Mouse (Mus musculus): ENCODE results near the gene Gapdh. TPM values are rescaled to one million over a fixed set of nuclear protein-coding genes. Genes with fewer than 3 reads are reported as not detected.

The Gapdh gene
- total and polyA plus RNA-seq, 2 experiments from 2014 or later = 4,065 to 6,647 TPM

GRCm38 (mm10) chr6:125192016-125192714, 25.9 kb upstream of the Gapdh start:
- peak; percentile 90 for DNase-seq (ENCODE audit: low spot score)
- H3K4me2 ChIP-seq (ENCODE audit: low read depth, low read length) = peak overlapping the region; percentile 70
- peaks cover 48% of the 10 kb centered on the region for H3K36me3 ChIP-seq (replicated peaks; ENCODE audit: control insufficient read depth, insufficient read depth, low read length)
- H3K4me3 ChIP-seq (ENCODE audit: low read depth, low read length) = peak overlapping the region; percentile 91
- peak overlapping the region; percentile 95 for H3K27ac ChIP-seq (ENCODE audit: low read depth)
- H3K9me3 ChIP-seq (replicated peaks; ENCODE audit: control insufficient read depth, low read length) = no peaks in the 10 kb centered on the region
- peak overlapping the region; percentile 69 for H3K9ac ChIP-seq (replicated peaks; ENCODE audit: low read depth, low read length)
- TF ChIP-seq CTCF (IDR thresholded peaks at IDR 0.05; ENCODE audit: low read depth) (no peak), EP300 (IDR thresholded peaks at IDR 0.05; ENCODE audit: low read depth) (no peak)
- peak; percentile 92 for ATAC-seq (ENCODE audit: insufficient read depth, low read depth)
- peaks cover 13% of the 10 kb centered on the region; the same call in 1 of the 2 replicates for H3K4me1 ChIP-seq (ENCODE audit: control insufficient read depth, insufficient read depth)
- no peaks in the 10 kb centered on the region for H3K27me3 ChIP-seq (ENCODE audit: control insufficient read depth, insufficient read depth, low read length)
- under 1% methylated on average over 34 of the region's 34 CpGs for WGBS

GRCm38 (mm10) chr6:125191332-125192015, 25.2 kb upstream of the Gapdh start, which contains the start of the genes Ncapd2 and Mrpl51:
TSS of gene Ncapd2 (minus strand) at chr6:125191701.
TSS of gene Mrpl51 (plus strand) at chr6:125191801.
- no peak; the same call in 1 of the 2 replicates for TF ChIP-seq EP300 (IDR thresholded peaks at IDR 0.05; ENCODE audit: low read depth)
- peak; percentile 17; the same call in 1 of the 2 replicates for TF ChIP-seq CTCF (IDR thresholded peaks at IDR 0.05; ENCODE audit: low read depth)
- Histone ChIP-seq H3K27me3 (ENCODE audit: control insufficient read depth, insufficient read depth, low read length) (no peaks in the 10 kb centered on the region), H3K9ac (replicated peaks; ENCODE audit: low read depth, low read length) (peak within 1 kb of the TSS; percentile 72), H3K4me3 (ENCODE audit: low read depth, low read length) (peak within 1 kb of the TSS; percentile 91), H3K9me3 (replicated peaks; ENCODE audit: control insufficient read depth, low read length) (no peaks in the 10 kb centered on the region), H3K36me3 (replicated peaks; ENCODE audit: control insufficient read depth, insufficient read depth, low read length) (peaks cover 55% of the 10 kb centered on the region), H3K4me1 (ENCODE audit: control insufficient read depth, insufficient read depth) (peaks cover 13% of the 10 kb centered on the region; the same call in 1 of the 2 replicates), H3K27ac (ENCODE audit: low read depth) (peak within 1 kb of the TSS; percentile 95), H3K4me2 (ENCODE audit: low read depth, low read length) (peak within 1 kb of the TSS; percentile 70)
- under 1% methylated on average over 54 of the region's 54 CpGs for WGBS
- ATAC-seq (ENCODE audit: insufficient read depth, low read depth) = peak; percentile 96
- peak; percentile 98 for DNase-seq (ENCODE audit: low spot score)

GRCm38 (mm10) chr6:125190816-125191215, 24.5 kb upstream of the Gapdh start:
- Histone ChIP-seq H3K36me3 (replicated peaks; ENCODE audit: control insufficient read depth, insufficient read depth, low read length) (peaks cover 61% of the 10 kb centered on the region), H3K4me3 (ENCODE audit: low read depth, low read length) (peak overlapping the region; percentile 91), H3K27me3 (ENCODE audit: control insufficient read depth, insufficient read depth, low read length) (no peaks in the 10 kb centered on the region), H3K4me2 (ENCODE audit: low read depth, low read length) (peak overlapping the region; percentile 70), H3K9ac (replicated peaks; ENCODE audit: low read depth, low read length) (peak overlapping the region; percentile 72), H3K27ac (ENCODE audit: low read depth) (peak overlapping the region; percentile 95), H3K4me1 (ENCODE audit: control insufficient read depth, insufficient read depth) (peaks cover 13% of the 10 kb centered on the region; the same call in 1 of the 2 replicates), H3K9me3 (replicated peaks; ENCODE audit: control insufficient read depth, low read length) (no peaks in the 10 kb centered on the region)
- no peak for TF ChIP-seq CTCF (IDR thresholded peaks at IDR 0.05; ENCODE audit: low read depth)
- TF ChIP-seq EP300 (IDR thresholded peaks at IDR 0.05; ENCODE audit: low read depth) = no peak
- DNase-seq (ENCODE audit: low spot score) (no peak), ATAC-seq (ENCODE audit: insufficient read depth, low read depth) (no peak)

- ATAC-seq (ENCODE audit: insufficient read depth, low read depth) (no peak), DNase-seq (ENCODE audit: low spot score) (no peak)
- H3K4me3 ChIP-seq (ENCODE audit: low read depth, low read length) = no peak overlapping the region
- H3K27me3 ChIP-seq (ENCODE audit: control insufficient read depth, insufficient read depth, low read length) = no peaks in the 10 kb centered on the region
- TF ChIP-seq CTCF (IDR thresholded peaks at IDR 0.05; ENCODE audit: low read depth) = no peak
- no peak for TF ChIP-seq EP300 (IDR thresholded peaks at IDR 0.05; ENCODE audit: low read depth)
- H3K4me2 ChIP-seq (ENCODE audit: low read depth, low read length) = no peak overlapping the region
- H3K36me3 ChIP-seq (replicated peaks; ENCODE audit: control insufficient read depth, insufficient read depth, low read length) = peaks cover 80% of the 10 kb centered on the region
- no peak overlapping the region for H3K9ac ChIP-seq (replicated peaks; ENCODE audit: low read depth, low read length)
- peaks cover 4% of the 10 kb centered on the region; the same call in 1 of the 2 replicates for H3K4me1 ChIP-seq (ENCODE audit: control insufficient read depth, insufficient read depth)
- WGBS = 97% methylated on average over 10 of the region's 10 CpGs
- H3K27ac ChIP-seq (ENCODE audit: low read depth) = no peak overlapping the region
- no peaks in the 10 kb centered on the region for H3K9me3 ChIP-seq (replicated peaks; ENCODE audit: control insufficient read depth, low read length)
Observed at GRCm38 (mm10) chr6:125186203-125186602, 19.9 kb upstream of the Gapdh start.

GRCm38 (mm10) chr6:125182133-125182532, 15.9 kb upstream of the Gapdh start:
- H3K4me2 ChIP-seq (ENCODE audit: low read depth, low read length) = no peak overlapping the region
- TF ChIP-seq CTCF (IDR thresholded peaks at IDR 0.05; ENCODE audit: low read depth) = no peak
- 76% methylated on average over 5 of the region's 5 CpGs for WGBS
- no peaks in the 10 kb centered on the region for H3K27me3 ChIP-seq (ENCODE audit: control insufficient read depth, insufficient read depth, low read length)
- DNase-seq (ENCODE audit: low spot score) = no peak
- H3K4me3 ChIP-seq (ENCODE audit: low read depth, low read length) = no peak overlapping the region
- H3K4me1 ChIP-seq (ENCODE audit: control insufficient read depth, insufficient read depth) = no peaks in the 10 kb centered on the region
- H3K9ac ChIP-seq (replicated peaks; ENCODE audit: low read depth, low read length) = no peak overlapping the region
- no peak overlapping the region for H3K27ac ChIP-seq (ENCODE audit: low read depth)
- H3K9me3 ChIP-seq (replicated peaks; ENCODE audit: control insufficient read depth, low read length) = no peaks in the 10 kb centered on the region
- peaks cover 98% of the 10 kb centered on the region for H3K36me3 ChIP-seq (replicated peaks; ENCODE audit: control insufficient read depth, insufficient read depth, low read length)
- no peak for ATAC-seq (ENCODE audit: insufficient read depth, low read depth)
